Mouse (Mus musculus) kidney, postnatal 14 days (tissue): ENCODE results near the gene Stx18.
A peak's percentile ranks its signal among the peaks of the same experiment; 100 is the strongest.

Experiments
- DNase-seq: peaks from one replicate; pipeline ENCODE4 v3.0.0; 2022; ENCODE audit warnings: mixed read lengths

Gene Stx18

DNA sequence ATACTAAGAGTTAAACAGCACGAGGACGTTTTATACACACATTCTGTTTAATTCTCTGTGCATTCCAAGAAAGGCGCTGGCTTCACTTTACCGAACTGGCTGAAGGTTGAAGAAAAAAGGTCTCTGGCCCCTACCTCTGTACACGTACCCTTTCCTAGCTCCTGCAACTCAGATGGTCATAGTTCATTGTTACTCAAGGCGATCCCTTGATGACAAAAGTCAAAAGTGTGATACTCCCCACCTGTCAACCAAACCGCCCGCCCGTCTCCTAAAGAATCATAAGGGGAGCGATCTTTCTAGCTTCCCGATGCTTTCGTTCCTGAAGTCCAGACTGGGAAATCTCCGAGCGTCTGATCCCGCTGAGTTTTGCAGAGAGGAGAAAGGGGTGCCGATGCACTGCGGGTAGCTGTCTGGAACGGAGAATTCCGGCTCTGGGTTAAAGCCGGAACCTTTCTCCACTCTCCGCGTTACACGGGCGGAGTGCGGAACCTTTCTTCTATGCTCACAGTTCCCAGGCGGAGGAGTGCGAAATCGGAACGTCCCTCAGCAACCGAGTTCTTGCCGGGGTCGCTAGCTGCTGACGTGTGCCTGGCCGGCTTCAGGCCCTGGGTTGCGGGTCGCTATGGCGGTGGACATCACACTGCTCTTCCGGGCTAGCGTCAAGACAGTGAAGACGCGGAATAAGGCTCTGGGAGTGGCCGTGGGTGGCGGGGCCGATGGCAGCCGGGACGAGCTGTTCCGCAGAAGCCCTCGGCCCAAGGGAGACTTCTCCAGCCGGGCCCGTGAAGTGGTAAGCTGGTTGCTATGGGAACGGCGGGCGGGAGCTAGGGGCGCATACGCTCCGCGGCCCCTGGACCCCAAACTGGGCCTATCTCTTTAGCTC lies at the start of gene Stx18:
Gene Stx18 (plus strand): TSS at position 33 of the 883 bp plus-strand sequence.
- peak; percentile 90 for DNase-seq

DNA sequence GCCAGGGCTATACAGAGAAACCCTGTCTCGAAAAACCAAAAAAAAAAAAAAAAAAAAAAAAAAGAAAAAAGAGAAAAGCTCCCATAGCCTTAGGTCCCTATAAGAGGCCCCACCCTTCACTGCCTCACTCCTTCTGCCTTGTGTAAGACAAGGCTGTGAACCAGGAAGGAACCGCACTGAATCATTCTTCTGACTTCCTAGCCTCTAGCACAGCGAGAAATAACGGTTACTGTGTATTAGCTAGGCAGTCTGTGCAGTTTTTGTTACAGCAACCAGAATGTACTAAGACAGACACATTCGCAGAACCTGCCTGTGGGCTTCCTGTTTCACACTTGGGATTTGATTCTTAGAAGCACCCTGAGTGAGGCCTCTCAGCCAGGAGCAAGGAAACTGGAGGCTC lies 46.2 kb upstream of the Stx18 start:
- DNase-seq: no peak

DNA sequence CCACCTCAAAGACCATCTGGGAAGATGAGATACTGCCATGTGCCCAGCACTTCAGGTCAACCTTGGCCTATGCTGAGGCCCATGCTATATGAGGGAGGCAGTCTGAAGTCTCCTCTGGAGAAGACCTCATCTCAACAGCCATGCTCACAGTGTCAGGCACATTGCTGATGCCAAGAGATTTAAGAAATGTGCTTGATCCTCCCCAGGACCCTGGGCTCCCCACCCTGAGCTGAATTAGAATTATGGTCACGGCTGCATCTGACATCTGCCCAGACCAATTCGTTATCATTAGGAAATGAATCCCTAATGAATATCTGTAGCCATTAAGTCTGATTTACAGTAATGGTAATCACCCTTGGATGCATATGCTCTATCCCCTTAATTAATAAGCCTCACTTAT lies 39.7 kb upstream of the Stx18 start:
- DNase-seq: no peak

DNA sequence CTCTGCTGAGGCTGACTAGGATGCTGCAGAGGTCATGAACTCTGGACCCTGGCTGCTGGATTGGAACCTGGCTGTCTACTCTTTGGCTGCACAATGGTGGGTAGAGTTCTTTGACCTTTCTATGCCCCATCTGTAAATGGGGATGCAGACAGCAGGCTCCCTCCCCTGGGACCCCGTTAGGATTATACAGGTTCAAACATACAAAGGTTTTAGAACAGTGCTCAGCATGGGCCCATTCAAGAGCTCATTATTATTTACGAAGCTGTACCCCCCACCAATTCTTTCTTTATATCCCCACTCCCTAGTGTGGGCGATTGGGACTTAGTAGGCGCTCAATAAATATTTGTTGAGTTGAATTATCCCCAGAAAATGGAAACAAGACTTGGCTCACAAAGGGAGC lies 36.0 kb upstream of the Stx18 start:
- no peak for DNase-seq

DNA sequence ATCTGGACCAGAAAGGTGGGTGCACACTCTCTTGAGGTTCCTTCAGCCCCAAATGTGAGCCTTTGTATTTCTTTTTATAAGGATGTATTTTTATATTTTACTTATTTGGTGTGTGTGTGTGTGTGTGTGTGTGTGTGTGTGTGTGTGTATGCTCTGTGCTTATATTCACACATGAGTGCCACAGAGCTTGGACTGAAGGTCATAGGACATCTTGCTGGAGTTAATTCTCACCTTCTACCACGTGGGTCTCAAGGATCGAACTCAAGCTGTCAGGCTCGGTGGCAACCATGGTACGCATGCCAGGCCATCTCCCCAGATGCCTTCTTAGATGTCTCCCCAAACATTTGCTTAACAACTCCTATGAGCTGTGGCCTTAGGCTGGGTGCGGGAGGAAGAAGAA lies 33.8 kb upstream of the Stx18 start:
- DNase-seq: no peak

- DNase-seq: no peak
These were observed 31.9 kb upstream of the Stx18 start for GRCm38 (mm10) chr5:38006415-38007347.

GRCm38 (mm10) chr5:38009071-38009470 lies 29.5 kb upstream of the Stx18 start:
- DNase-seq: no peak

- no peak for DNase-seq
These were observed 23.6 kb upstream of the Stx18 start for GRCm38 (mm10) chr5:38014916-38015315.

- DNase-seq: no peak
These were observed 21.6 kb upstream of the Stx18 start for GRCm38 (mm10) chr5:38016945-38017344.

DNA sequence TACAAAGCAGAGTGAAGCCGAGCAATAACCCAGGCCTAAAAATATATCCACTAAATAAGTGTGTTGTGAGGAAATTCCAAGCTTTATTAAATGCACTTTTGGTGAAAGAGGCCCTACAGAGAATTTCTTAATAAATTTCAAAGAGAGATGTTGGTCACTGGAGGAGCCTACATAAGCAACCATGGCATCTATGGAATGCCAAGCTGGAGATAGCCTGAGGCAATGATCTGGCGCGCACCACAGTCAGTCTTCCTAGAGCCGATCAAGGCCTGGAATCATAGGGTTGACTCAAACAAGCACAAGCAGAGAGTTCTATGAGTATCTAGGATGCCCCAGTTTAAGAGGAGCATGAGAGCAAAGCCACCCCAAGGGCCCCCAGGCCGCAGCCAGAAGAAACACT lies 10.9 kb upstream of the Stx18 start:
- DNase-seq: no peak

DNA sequence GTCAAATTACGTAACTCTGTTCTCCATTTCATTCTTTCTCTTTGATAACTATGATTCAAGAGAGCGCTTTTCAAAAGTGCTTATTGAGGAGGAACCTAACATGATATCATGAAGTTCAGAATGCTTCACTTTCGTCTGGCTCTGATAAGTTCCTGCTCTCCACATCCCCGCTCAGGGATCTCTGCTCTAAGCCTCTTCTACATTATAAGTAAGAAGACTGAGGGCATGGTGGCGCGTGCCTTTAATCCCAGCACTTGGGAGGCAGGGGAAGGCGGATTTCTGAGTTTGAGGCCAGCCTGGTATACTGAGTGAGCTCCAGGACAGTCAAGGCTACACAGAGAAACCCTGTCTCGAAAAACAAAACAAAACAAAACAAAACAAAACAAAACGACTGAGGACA lies 268 bp upstream of the Stx18 start:
- peak; percentile 8 for DNase-seq

DNA sequence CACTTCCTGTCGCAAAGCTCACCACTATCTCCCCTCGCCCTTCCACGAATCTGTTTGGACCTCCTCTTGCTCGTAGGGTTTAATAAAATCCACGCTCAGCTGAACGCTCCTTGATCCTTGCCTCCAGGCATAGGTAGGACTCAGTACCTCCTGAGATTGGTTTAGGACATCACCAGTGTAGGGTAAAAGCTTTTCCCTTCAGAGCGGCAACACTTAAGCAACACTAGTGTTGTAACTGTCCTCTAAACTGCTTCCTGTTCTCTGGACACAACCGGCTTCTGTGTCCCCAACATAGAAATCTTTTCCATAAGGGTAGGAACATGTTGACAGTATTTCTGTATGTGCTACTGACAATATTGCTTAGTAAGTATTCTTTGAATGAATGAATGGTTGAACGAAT lies 1.3 kb downstream of the Stx18 start:
- DNase-seq: no peak

- no peak for DNase-seq
These were observed 6.4 kb downstream of the Stx18 start for GRCm38 (mm10) chr5:38044923-38045322.

DNA sequence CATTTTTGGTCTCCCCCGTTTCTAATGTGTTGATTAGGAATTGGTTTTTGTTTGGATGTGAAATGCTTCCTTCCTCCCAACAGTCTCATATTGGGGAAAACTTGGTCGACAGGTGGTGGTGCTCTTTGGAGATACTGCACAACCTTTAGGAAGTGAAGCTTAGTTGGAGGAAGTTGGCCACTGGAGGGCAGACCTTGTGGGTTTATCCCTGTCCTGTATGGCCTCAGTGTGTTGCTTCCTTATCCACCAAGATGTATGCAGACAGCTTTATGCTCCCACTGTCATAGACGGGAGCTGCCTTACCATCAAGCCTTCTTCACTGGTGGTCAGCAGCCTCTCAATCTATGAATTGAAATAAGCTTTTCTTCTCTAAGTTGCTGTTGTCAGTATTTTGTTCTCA lies 9.6 kb downstream of the Stx18 start:
- DNase-seq: peak; percentile 11

DNA sequence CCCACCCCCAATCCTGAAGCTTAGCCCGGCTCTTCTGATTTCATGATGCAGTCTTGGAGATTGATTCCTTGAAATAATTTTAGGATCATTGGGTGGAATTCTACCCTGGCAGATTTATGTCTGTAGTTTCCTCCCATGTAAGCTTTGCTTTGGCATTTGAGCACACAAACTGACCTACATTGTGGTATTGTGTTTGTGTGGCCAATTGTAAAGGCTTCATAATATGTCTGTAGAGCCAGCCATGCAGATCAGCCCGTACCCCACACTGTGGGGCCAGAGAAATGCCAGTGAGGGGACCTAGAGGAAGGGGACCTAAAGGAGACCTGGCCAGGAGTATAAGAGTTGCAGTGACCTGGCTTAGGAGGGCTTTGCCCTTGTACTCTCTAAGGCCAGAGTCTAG lies 22.5 kb downstream of the Stx18 start:
- no peak for DNase-seq

DNA sequence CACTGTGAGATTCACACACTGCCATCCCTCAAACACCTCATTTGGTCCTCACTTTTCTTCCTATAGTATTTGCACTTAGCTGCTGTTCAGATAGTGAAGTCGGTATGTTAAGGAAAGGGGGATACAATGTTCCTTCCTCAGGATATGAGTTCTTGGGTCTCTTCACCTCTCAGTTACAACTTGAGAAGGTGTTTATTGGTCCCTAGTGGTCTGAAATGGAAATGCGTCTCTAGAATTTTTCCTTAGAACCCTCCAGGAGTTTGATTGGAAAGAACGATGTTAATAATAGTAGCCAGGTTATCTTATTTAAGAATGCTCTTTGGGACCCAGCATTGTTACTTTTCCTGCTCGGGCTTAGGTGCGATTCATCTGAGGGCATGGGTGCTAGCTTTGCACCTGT lies 24.2 kb downstream of the Stx18 start:
- DNase-seq: no peak

DNA sequence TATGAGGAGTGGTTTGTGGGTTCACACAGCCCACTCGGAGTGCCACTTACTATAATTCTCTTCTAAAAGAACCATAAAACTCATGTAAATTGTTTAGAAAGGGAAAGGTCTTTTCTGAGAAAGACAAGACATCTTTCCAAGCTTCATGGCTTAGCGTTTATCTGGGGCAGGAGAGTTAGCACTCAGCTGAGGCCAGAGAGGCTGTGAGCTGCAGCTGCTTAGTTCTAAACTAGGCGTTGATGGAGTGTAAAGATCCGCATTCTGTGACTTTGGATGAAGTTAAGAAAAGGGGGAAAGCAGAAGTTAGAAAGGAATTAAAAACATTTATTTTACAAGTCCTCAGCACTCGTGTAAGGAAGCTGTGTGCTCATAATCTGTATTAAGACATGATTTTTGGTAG lies 24.8 kb downstream of the Stx18 start:
- DNase-seq: no peak

DNA sequence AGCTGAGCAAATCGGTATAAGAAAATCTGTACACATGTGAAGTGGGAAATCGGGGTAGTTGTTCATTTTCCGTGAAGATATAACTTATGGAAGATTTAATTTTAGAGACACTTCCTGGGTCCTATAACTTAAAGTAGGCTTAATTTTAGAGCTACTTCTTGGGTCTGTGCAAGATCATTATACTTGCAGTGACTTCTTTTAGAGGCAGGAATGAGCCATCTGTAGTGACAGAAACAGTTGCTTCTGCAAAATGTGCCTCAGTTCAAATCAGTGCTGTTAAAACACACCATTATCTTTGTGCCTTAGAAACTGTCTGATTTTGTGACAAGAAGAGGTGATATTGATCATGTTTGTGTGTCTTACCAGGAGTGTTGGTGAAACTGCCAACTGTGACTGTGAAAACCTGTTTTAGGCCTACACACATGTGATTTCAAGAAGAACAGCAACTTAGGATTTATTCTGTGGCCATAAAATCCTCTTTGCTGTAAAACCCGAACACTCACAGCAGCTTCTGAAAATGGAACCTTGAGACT lies 25.6 kb downstream of the Stx18 start:
- no peak for DNase-seq

- DNase-seq: no peak
These were observed 26.2 kb downstream of the Stx18 start for GRCm38 (mm10) chr5:38064701-38065100.

DNA sequence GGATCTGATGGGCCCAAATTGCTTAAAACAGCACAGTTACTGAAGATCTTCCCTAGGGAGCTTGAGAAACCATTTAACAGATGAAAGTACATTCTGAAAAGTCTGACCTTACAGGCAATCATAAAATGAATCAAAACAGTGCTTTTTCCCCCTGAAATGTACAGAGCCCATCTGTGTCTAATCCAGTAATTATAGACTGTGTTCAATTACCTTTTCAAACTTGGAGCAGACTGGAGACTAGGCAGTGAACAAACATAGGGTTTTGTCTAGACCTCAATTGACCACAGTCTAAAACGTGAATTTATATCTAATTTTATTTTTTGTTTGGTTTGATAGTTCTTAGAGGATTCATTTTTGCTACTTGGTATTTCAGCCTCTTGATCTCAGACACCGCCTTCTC lies 26.9 kb downstream of the Stx18 start:
- no peak for DNase-seq

DNA sequence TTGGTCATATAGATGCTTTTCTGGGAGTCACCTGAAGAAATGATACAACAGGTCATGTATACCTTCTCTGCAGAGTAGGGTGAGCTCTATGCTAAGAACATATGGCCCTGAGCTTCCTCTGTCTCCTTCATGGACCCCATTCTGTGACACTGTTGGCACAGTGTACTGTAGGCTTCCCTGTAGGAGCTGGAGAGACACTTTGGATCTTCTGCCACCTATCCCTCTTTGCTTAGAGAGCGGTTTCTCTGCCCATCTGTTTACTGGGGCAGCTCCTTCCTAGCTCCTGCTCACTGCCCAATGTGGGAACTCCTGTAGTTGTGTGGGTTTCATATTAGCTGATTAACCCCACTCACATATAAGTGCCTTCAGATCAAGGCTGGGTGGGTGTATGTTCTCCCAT lies 28.1 kb downstream of the Stx18 start:
- DNase-seq: no peak

- DNase-seq: peak; percentile 49
These were observed 37.8 kb downstream of the Stx18 start for GRCm38 (mm10) chr5:38076326-38076725.

DNA sequence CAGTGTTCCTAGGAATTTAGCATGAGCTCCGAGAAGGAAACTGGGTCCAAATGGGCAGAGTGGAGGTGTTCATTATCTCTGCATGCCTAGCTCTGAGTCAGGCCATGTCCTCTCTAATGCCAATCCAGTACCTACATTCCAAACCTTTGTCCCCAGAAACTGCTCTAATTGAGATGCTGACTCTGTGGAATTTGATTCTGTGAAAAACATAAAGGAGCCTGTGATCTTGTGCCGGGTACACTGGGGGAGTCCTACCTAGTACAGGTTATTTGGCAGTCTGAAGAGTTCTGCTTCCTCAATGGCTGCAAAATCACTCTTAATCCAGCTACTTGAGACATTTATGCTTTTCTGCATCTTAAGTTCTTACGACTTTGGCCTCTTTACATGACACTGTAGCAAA lies 40.0 kb downstream of the Stx18 start:
- DNase-seq: peak; percentile 24

GRCm38 (mm10) chr5:38080472-38080871 lies 41.9 kb downstream of the Stx18 start:
- no peak for DNase-seq
